Mouse (Mus musculus): ENCODE measurements around the gene Mucl3. TPM values are rescaled to one million over a fixed set of nuclear protein-coding genes. Genes with fewer than 3 reads are reported as not detected.

Gene Mucl3
- polyA plus RNA-seq (2012; rRNA removed): 0.04 TPM in 1 of 2 replicates, not detected in the other

GRCm38 (mm10) chr17:35643609-35644236 lies at the start of gene Mucl3:
Gene Mucl3 (minus strand): TSS chr17:35643695.

GRCm38 (mm10) chr17:35673416-35674035 lies 30.0 kb upstream of the Mucl3 start, which contains the start of gene Gtf2h4:
Gene Gtf2h4 (minus strand): TSS chr17:35673739.

GRCm38 (mm10) chr17:35667334-35668065 lies 24.0 kb upstream of the Mucl3 start, which contains the start of gene Vars2:
Gene Vars2 (minus strand): TSS chr17:35667592.

GRCm38 (mm10) chr17:35626537-35626936 lies 17.0 kb downstream of the Mucl3 start, which contains the start of gene Gm9573:
Gene Gm9573 (minus strand): TSS chr17:35626637.

GRCm38 (mm10) chr17:35601249-35601648 lies 42.2 kb downstream of the Mucl3 start, which contains the start of gene Sfta2:
Gene Sfta2 (plus strand): TSS chr17:35601549.

Other genes with a start within 250 kb of the Mucl3 start
- 1.0 and 1.2 TPM in 2 replicates for gene H2-Q6, start 218.8 kb downstream of the Mucl3 start, polyA plus RNA-seq (2012; rRNA removed)
- gene H2-Q7, start 204.5 kb downstream of the Mucl3 start, polyA plus RNA-seq (2012; rRNA removed): 3.6 and 4.1 TPM in 2 replicates
- gene H2-Q10, start 173.6 kb downstream of the Mucl3 start, polyA plus RNA-seq (2012; rRNA removed): 0.47 and 0.52 TPM in 2 replicates
- 0.12 TPM in 1 of 2 replicates, not detected in the other for gene Pou5f1, start 137.7 kb downstream of the Mucl3 start, polyA plus RNA-seq (2012; rRNA removed)
- gene Tcf19, start 126.9 kb downstream of the Mucl3 start, polyA plus RNA-seq (2012; rRNA removed): 11.8 and 14.8 TPM in 2 replicates
- gene Cchcr1, start 126.6 kb downstream of the Mucl3 start, polyA plus RNA-seq (2012; rRNA removed): 9.8 and 10.1 TPM in 2 replicates
- gene Psors1c2, start 110.5 kb downstream of the Mucl3 start, polyA plus RNA-seq (2012; rRNA removed): 0.32 and 0.75 TPM in 2 replicates
- gene Cdsn, start 91.6 kb downstream of the Mucl3 start, polyA plus RNA-seq (2012; rRNA removed): 0.07 and 1.2 TPM in 2 replicates
- gene 2300002M23Rik, start 76.2 kb downstream of the Mucl3 start, polyA plus RNA-seq (2012; rRNA removed): 0.05 and 0.09 TPM in 2 replicates
- gene Sfta2, start 42.1 kb downstream of the Mucl3 start, polyA plus RNA-seq (2012; rRNA removed): not detected in 2 replicates
- gene Gm9573, start 17.1 kb downstream of the Mucl3 start, polyA plus RNA-seq (2012; rRNA removed): 0.10 TPM in 1 of 2 replicates, not detected in the other
- 37.5 and 41.5 TPM in 2 replicates for gene Vars2, start 23.9 kb upstream of the Mucl3 start, polyA plus RNA-seq (2012; rRNA removed)
- gene Gtf2h4, start 30.0 kb upstream of the Mucl3 start, polyA plus RNA-seq (2012; rRNA removed): 28.6 and 29.1 TPM in 2 replicates
- gene Ddr1, start 60.9 kb upstream of the Mucl3 start, polyA plus RNA-seq (2012; rRNA removed): 45.4 and 45.8 TPM in 2 replicates
- 7.9 and 9.5 TPM in 2 replicates for gene Ier3, start 178.0 kb upstream of the Mucl3 start, polyA plus RNA-seq (2012; rRNA removed)
- gene Flot1, start 179.5 kb upstream of the Mucl3 start, polyA plus RNA-seq (2012; rRNA removed): 149 and 160 TPM in 2 replicates
- 2,694 and 2,976 TPM in 2 replicates for gene Tubb5, start 194.6 kb upstream of the Mucl3 start, polyA plus RNA-seq (2012; rRNA removed)
- 15.9 and 16.6 TPM in 2 replicates for gene Mdc1, start 197.8 kb upstream of the Mucl3 start, polyA plus RNA-seq (2012; rRNA removed)
- gene Nrm, start 217.6 kb upstream of the Mucl3 start, polyA plus RNA-seq (2012; rRNA removed): 18.0 and 21.4 TPM in 2 replicates
- 29.3 and 32.5 TPM in 2 replicates for gene Ppp1r18, start 221.9 kb upstream of the Mucl3 start, polyA plus RNA-seq (2012; rRNA removed)
- 47.6 and 53.6 TPM in 2 replicates for gene Dhx16, start 236.1 kb upstream of the Mucl3 start, polyA plus RNA-seq (2012; rRNA removed)

Data from central nervous system, embryonic 18 days (tissue).